Mouse (Mus musculus) limb, embryonic 14.5 days (tissue): ENCODE data around the gene Kmt2c. TPM values are rescaled to one million over a fixed set of nuclear protein-coding genes. Genes with fewer than 3 reads are reported as not detected.

Experiments used
- ATAC-seq: fragments of 200-750 bp; cut with Nextera tagmentation; 2 replicates; pipeline ENCODE4 v1.8.0; 2017; ENCODE audit warnings: low read depth, moderate number of reproducible peaks, moderate TSS enrichment; ENCODE audit not compliant: low FRiP score
- DNase-seq: peaks from one replicate; pipeline ENCODE4 v3.0.0-alpha.2; 2015; ENCODE audit warnings: low spot score
- H3K27ac ChIP-seq: fragments of 300-500 bp; sonication (generic); replicated peaks from 2 replicates; pipeline ENCODE4 v1.5.1; 2014; ENCODE audit warnings: low read depth, mild to moderate bottlenecking, low read length, moderate library complexity, mixed read lengths
- H3K27me3 ChIP-seq: fragments of 300-500 bp; sonication (generic); 2 replicates; pipeline ENCODE4 v1.6.1; 2014; ENCODE audit warnings: low read length, mixed read lengths; ENCODE audit not compliant: control insufficient read depth, insufficient read depth
- H3K36me3 ChIP-seq: fragments of 300-500 bp; sonication (generic); 2 replicates; pipeline ENCODE4 v1.6.1; 2014; ENCODE audit warnings: mild to moderate bottlenecking, low read length, moderate library complexity, mixed read lengths; ENCODE audit not compliant: control insufficient read depth, insufficient read depth
- H3K4me1 ChIP-seq: fragments of 300-500 bp; sonication (generic); 2 replicates; pipeline ENCODE4 v1.6.1; 2014; ENCODE audit warnings: antibody characterized with exemption, low read length, mixed read lengths; ENCODE audit not compliant: control insufficient read depth, insufficient read depth
- H3K4me2 ChIP-seq: fragments of 300-500 bp; sonication (generic); replicated peaks from 2 replicates; pipeline ENCODE4 v1.6.1; 2014; ENCODE audit warnings: low read depth, mild to moderate bottlenecking, low read length, moderate library complexity; ENCODE audit not compliant: severe bottlenecking
- H3K4me3 ChIP-seq: fragments of 300-500 bp; sonication (generic); replicated peaks from 2 replicates; pipeline ENCODE4 v1.5.1; 2014; ENCODE audit warnings: low read length
- H3K9ac ChIP-seq: fragments of 300-500 bp; sonication (generic); 2 replicates; pipeline ENCODE4 v1.6.1; 2014; ENCODE audit warnings: mild to moderate bottlenecking, low read depth, low read length, moderate library complexity; ENCODE audit not compliant: severe bottlenecking
- H3K9me3 ChIP-seq: fragments of 300-500 bp; sonication (generic); 2 replicates; pipeline ENCODE4 v1.6.1; 2016; ENCODE audit warnings: low read length; ENCODE audit not compliant: control insufficient read depth
- POLR2A ChIP-seq: fragments of 200-500 bp; IDR thresholded peaks from 2 replicates; pipeline ENCODE4 v1.8.0; 2012; ENCODE audit warnings: inconsistent platforms, mild to moderate bottlenecking, moderate library complexity, borderline replicate concordance; ENCODE audit not compliant: insufficient read depth, insufficient read length; ENCODE audit errors: extremely low read depth
- WGBS: fragments of 180-500 bp; shearing (Covaris S2); extraction: QIAGEN DNeasy Blood & Tissue Kit; methylation state at CpG from one replicate; pipeline ENCODE4 v1.1.7; 2014; 5-methylcytosine and 5-hydroxymethylcytosine counted together
- polyA plus RNA-seq, 2 experiments: library from polyadenylated mRNA; depleted of rRNA in 1 of 2; stranded (reverse) in 1 of 2; unstranded in 1 of 2; fragments of >200 nt; fragmentation: Nextera tagmentation in 1 of 2; extraction: Ambion mirVana in 1 of 2; gene quantifications; 2 replicates each; pipeline versions ENCODE4 v1.2.1 to v1.2.3; 2012 to 2014

The Kmt2c gene
- polyA plus RNA-seq, 2 experiments = 19.8 to 26.5 TPM

GRCm38 (mm10) chr5:25252825-25253544 lies 245.6 kb downstream of the Kmt2c start:
- Histone ChIP-seq H3K4me1 (no peaks in the 10 kb centered on the region), H3K4me2 (no peak overlapping the region), H3K36me3 (peaks cover 71% of the 10 kb centered on the region), H3K27ac (no peak overlapping the region), H3K4me3 (no peak overlapping the region), H3K27me3 (no peaks in the 10 kb centered on the region), H3K9ac (no peak overlapping the region), H3K9me3 (no peaks in the 10 kb centered on the region)
- no peak for ATAC-seq
- 87% methylated on average over 8 of the region's 8 CpGs for WGBS
- DNase-seq = no peak
- no peak for TF ChIP-seq POLR2A

- Histone ChIP-seq H3K4me2 (no peak overlapping the region), H3K27ac (no peak overlapping the region), H3K4me3 (no peak overlapping the region), H3K27me3 (no peaks in the 10 kb centered on the region), H3K9me3 (no peaks in the 10 kb centered on the region), H3K36me3 (peaks cover 67% of the 10 kb centered on the region), H3K4me1 (no peaks in the 10 kb centered on the region), H3K9ac (no peak overlapping the region)
- DNase-seq (no peak), ATAC-seq (no peak)
- TF ChIP-seq POLR2A = no peak
- 68% methylated on average over 2 of the region's 2 CpGs for WGBS
Measured at GRCm38 (mm10) chr5:25252423-25252822, 246.2 kb downstream of the Kmt2c start.

GRCm38 (mm10) chr5:25247036-25247435 lies 251.5 kb downstream of the Kmt2c start:
- H3K9me3 ChIP-seq = no peaks in the 10 kb centered on the region
- 82% methylated on average over 3 of the region's 3 CpGs for WGBS
- H3K27ac ChIP-seq = no peak overlapping the region
- H3K4me1 ChIP-seq = 0 out of 2 replicates have a peak, but pooled peaks cover 3% of the 10 kb centered on the region
- H3K9ac ChIP-seq = no peak overlapping the region
- DNase-seq (no peak), ATAC-seq (no peak)
- no peaks in the 10 kb centered on the region for H3K27me3 ChIP-seq
- H3K4me2 ChIP-seq = no peak overlapping the region
- peaks cover 24% of the 10 kb centered on the region for H3K36me3 ChIP-seq
- no peak for TF ChIP-seq POLR2A
- H3K4me3 ChIP-seq = no peak overlapping the region

- H3K27me3 ChIP-seq = no peaks in the 10 kb centered on the region
- 81% methylated on average over 1 of the region's 1 CpGs for WGBS
- no peak for DNase-seq
Measured at GRCm38 (mm10) chr5:25246473-25246865, 252.1 kb downstream of the Kmt2c start.

GRCm38 (mm10) chr5:25245806-25246472 lies 252.6 kb downstream of the Kmt2c start:
- ATAC-seq (no peak), DNase-seq (no peak)
- no peak overlapping the region for H3K4me2 ChIP-seq
- H3K4me3 ChIP-seq = no peak overlapping the region
- no peak overlapping the region for H3K27ac ChIP-seq
- no peaks in the 10 kb centered on the region for H3K9me3 ChIP-seq
- H3K4me1 ChIP-seq = 0 out of 2 replicates have a peak, but pooled peaks cover 3% of the 10 kb centered on the region
- H3K9ac ChIP-seq = no peak overlapping the region
- no peak for TF ChIP-seq POLR2A
- 80% methylated on average over 10 of the region's 10 CpGs for WGBS
- no peaks in the 10 kb centered on the region for H3K27me3 ChIP-seq
- peaks cover 13% of the 10 kb centered on the region for H3K36me3 ChIP-seq

More at GRCm38 (mm10) chr5:25246473-25246865, 252.1 kb downstream of the Kmt2c start:
- peaks cover 19% of the 10 kb centered on the region for H3K36me3 ChIP-seq
- TF ChIP-seq POLR2A = no peak
- ATAC-seq = no peak
- H3K4me1 ChIP-seq = 0 out of 2 replicates have a peak, but pooled peaks cover 3% of the 10 kb centered on the region
- no peak overlapping the region for H3K27ac ChIP-seq
- no peak overlapping the region for H3K9ac ChIP-seq
- H3K4me3 ChIP-seq = no peak overlapping the region
- no peaks in the 10 kb centered on the region for H3K9me3 ChIP-seq
- no peak overlapping the region for H3K4me2 ChIP-seq
